Mouse (Mus musculus) MEL (cell line): ENCODE measurements around the gene Myo10. TPM values are rescaled to one million over a fixed set of nuclear protein-coding genes. Genes with fewer than 3 reads are reported as not detected.

Experiments
- DNase-seq: peaks from one replicate; pipeline ENCODE4 v3.0.0; 2011; ENCODE audit warnings: low read depth, low spot score
- H3K27ac ChIP-seq: 2 replicates; pipeline ENCODE4 v1.5.1; 2012; ENCODE audit warnings: low read depth, mild to moderate bottlenecking, control low read depth, low read length, moderate library complexity; ENCODE audit not compliant: control insufficient read depth
- H3K27me3 ChIP-seq, 2 experiments: fragments of 150-350 bp in 1 of 2; sonication (generic) in 1 of 2; 2 replicates each; pipeline ENCODE4 v1.6.1; 2012; ENCODE audit warnings: low read length in 2 of 2, mild to moderate bottlenecking in 2 of 2, improper control_type of control experiment in 1 of 2, moderate library complexity in 1 of 2; ENCODE audit not compliant: insufficient read depth in 2 of 2, control insufficient read depth in 1 of 2
- H3K36me3 ChIP-seq, 2 experiments: 2 replicates each; pipeline ENCODE4 v1.6.1; 2012 to 2014; ENCODE audit warnings: low read length in 2 of 2, improper control_type of control experiment in 1 of 2, inconsistent platforms in 1 of 2, mild to moderate bottlenecking in 1 of 2; ENCODE audit not compliant: insufficient read depth in 2 of 2, control insufficient read depth in 1 of 2
- H3K4me1 ChIP-seq, 2 experiments: fragments of 150-350 bp in 1 of 2; sonication (generic) in 1 of 2; 2 replicates each; pipeline ENCODE4 v1.6.1; 2012; ENCODE audit warnings: low read length in 2 of 2, improper control_type of control experiment in 1 of 2, mild to moderate bottlenecking in 1 of 2; ENCODE audit not compliant: insufficient read depth in 2 of 2, control insufficient read depth in 1 of 2
- H3K4me3 ChIP-seq, 2 experiments: fragments of 150-350 bp in 1 of 2; sonication (generic) in 1 of 2; 2 replicates each; pipeline ENCODE4 v1.5.1; 2012; ENCODE audit warnings: low read depth in 2 of 2, low read length in 2 of 2, mild to moderate bottlenecking in 2 of 2, moderate library complexity in 2 of 2, control low read depth in 1 of 2, improper control_type of control experiment in 1 of 2; ENCODE audit not compliant: control insufficient read depth in 1 of 2, insufficient read depth in 1 of 2
- H3K79me2 ChIP-seq: 2 replicates; pipeline ENCODE4 v1.6.1; 2012; ENCODE audit warnings: mild to moderate bottlenecking, low read length, moderate library complexity; ENCODE audit not compliant: control insufficient read depth, poor library complexity, insufficient read depth
- H3K9ac ChIP-seq: 2 replicates; pipeline ENCODE4 v1.6.1; 2012; ENCODE audit warnings: low read depth, mild to moderate bottlenecking, control low read depth, low read length, moderate library complexity; ENCODE audit not compliant: control insufficient read depth, poor library complexity, severe bottlenecking
- H3K9me3 ChIP-seq: fragments of 150-350 bp; sonication (generic); replicated peaks from 2 replicates; pipeline ENCODE4 v1.6.1; 2012; ENCODE audit warnings: mild to moderate bottlenecking, low read length, improper control_type of control experiment, moderate library complexity; ENCODE audit not compliant: insufficient read depth
- CHD1 ChIP-seq: IDR thresholded peaks from 2 replicates; pipeline ENCODE4 v1.6.1; 2012; ENCODE audit warnings: low read depth, mild to moderate bottlenecking, inconsistent platforms, low read length, improper control_type of control experiment
- CHD2 ChIP-seq: IDR thresholded peaks from 2 replicates; pipeline ENCODE4 v1.6.1; 2011; ENCODE audit warnings: low read length, improper control_type of control experiment
- E2F4 ChIP-seq: IDR thresholded peaks from 2 replicates; pipeline ENCODE4 v1.6.1; 2011; ENCODE audit warnings: low read depth, low read length, improper control_type of control experiment, borderline replicate concordance
- ELF1 ChIP-seq: IDR thresholded peaks from 2 replicates; pipeline ENCODE4 v1.6.1; 2014; ENCODE audit warnings: low read depth, mild to moderate bottlenecking, inconsistent platforms, low read length, improper control_type of control experiment, moderate library complexity
- EP300 ChIP-seq, 2 experiments: IDR thresholded peaks; 2 replicates each; pipeline ENCODE4 v1.6.1; 2011; ENCODE audit warnings: improper control_type of control experiment in 2 of 2, low read length in 2 of 2, low read depth in 1 of 2, mild to moderate bottlenecking in 1 of 2
- ETS1 ChIP-seq: IDR thresholded peaks from 2 replicates; pipeline ENCODE4 v1.6.1; 2012; ENCODE audit warnings: low read depth, mild to moderate bottlenecking, inconsistent platforms, low read length, improper control_type of control experiment, moderate library complexity
- GABPA ChIP-seq: IDR thresholded peaks from 2 replicates; pipeline ENCODE4 v1.6.1; 2012; ENCODE audit warnings: low read depth, mild to moderate bottlenecking, inconsistent platforms, low read length, improper control_type of control experiment, moderate library complexity
- JUND ChIP-seq: IDR thresholded peaks from 2 replicates; pipeline ENCODE4 v1.6.1; 2011; ENCODE audit warnings: low read depth, mild to moderate bottlenecking, improper control_type of control experiment, low read length
- KAT2A ChIP-seq: conservative IDR thresholded peaks from 2 replicates; pipeline ENCODE4 v1.6.1; 2012; ENCODE audit warnings: low read depth, low read length, improper control_type of control experiment, inconsistent platforms
- MAX ChIP-seq: IDR thresholded peaks from 2 replicates; pipeline ENCODE4 v1.6.1; 2011; ENCODE audit warnings: low read length, improper control_type of control experiment
- MEF2A ChIP-seq: IDR thresholded peaks from 2 replicates; pipeline ENCODE4 v1.6.1; 2014; ENCODE audit warnings: low read depth, mild to moderate bottlenecking, inconsistent platforms, low read length, improper control_type of control experiment; ENCODE audit not compliant: poor library complexity, insufficient replicate concordance, severe bottlenecking; ENCODE audit errors: extremely low read depth
- MYB ChIP-seq: IDR thresholded peaks from 2 replicates; pipeline ENCODE4 v1.6.1; 2011; ENCODE audit warnings: mild to moderate bottlenecking, low read depth, low read length, improper control_type of control experiment
- POLR2A ChIP-seq, 2 experiments: IDR thresholded peaks; 2 replicates each; pipeline ENCODE4 v1.6.1; 2011 to 2012; ENCODE audit warnings: low read length in 2 of 2, mild to moderate bottlenecking in 2 of 2, control low read depth in 1 of 2, improper control_type of control experiment in 1 of 2, low read depth in 1 of 2, moderate library complexity in 1 of 2; ENCODE audit not compliant: control insufficient read depth in 1 of 2, insufficient read depth in 1 of 2, poor library complexity in 1 of 2
- POLR2AphosphoS2 ChIP-seq: IDR thresholded peaks from 2 replicates; pipeline ENCODE4 v1.6.1; 2011; ENCODE audit warnings: low read length, improper control_type of control experiment
- POLR2AphosphoS5 ChIP-seq: IDR thresholded peaks from 2 replicates; pipeline ENCODE4 v1.6.1; 2012; ENCODE audit warnings: low read depth, borderline replicate concordance, mild to moderate bottlenecking, inconsistent platforms, low read length, moderate library complexity, mixed read lengths
- RAD21 ChIP-seq: IDR thresholded peaks from 2 replicates; pipeline ENCODE4 v1.6.1; 2011; ENCODE audit warnings: mild to moderate bottlenecking, low read depth, low read length, improper control_type of control experiment
- TBP ChIP-seq: IDR thresholded peaks from 2 replicates; pipeline ENCODE4 v1.8.0; 2011; ENCODE audit warnings: low read depth, low read length, improper control_type of control experiment
- USF1 ChIP-seq: IDR thresholded peaks from 2 replicates; pipeline ENCODE4 v1.6.1; 2014; ENCODE audit warnings: low read depth, mild to moderate bottlenecking, inconsistent platforms, low read length, improper control_type of control experiment, moderate library complexity
- ZC3H11A ChIP-seq: IDR thresholded peaks from 2 replicates; pipeline ENCODE4 v1.6.1; 2012; ENCODE audit warnings: low read depth, mild to moderate bottlenecking, inconsistent platforms, low read length, improper control_type of control experiment
- ZKSCAN1 ChIP-seq: IDR thresholded peaks from 2 replicates; pipeline ENCODE4 v1.6.1; 2012; ENCODE audit warnings: low read depth, mild to moderate bottlenecking, inconsistent platforms, low read length, improper control_type of control experiment, moderate library complexity
- ZMIZ1 ChIP-seq: IDR thresholded peaks from 2 replicates; pipeline ENCODE4 v1.6.1; 2012; ENCODE audit warnings: low read depth, mild to moderate bottlenecking, inconsistent platforms, low read length, improper control_type of control experiment, moderate library complexity
- ZNF384 ChIP-seq: IDR thresholded peaks from 2 replicates; pipeline ENCODE4 v1.6.1; 2012; ENCODE audit warnings: low read depth, mild to moderate bottlenecking, inconsistent platforms, low read length, improper control_type of control experiment
- polyA plus RNA-seq, 2 experiments: library from polyadenylated mRNA; stranded (reverse) in 1 of 2; unstranded in 1 of 2; fragments of >175 nt in 1 of 2; fragments of >200 nt in 1 of 2; gene quantifications; 2 replicates each; pipeline versions ENCODE4 v1.2.1 to v1.2.4; 2012; ENCODE audit warnings: low replicate concordance in 2 of 2, low read depth in 1 of 2; ENCODE audit not compliant: insufficient read length in 2 of 2, insufficient read depth in 1 of 2, missing spikeins in 1 of 2
- total RNA-seq: library from RNA; depleted of rRNA; stranded (reverse); fragments of 300-350 nt; gene quantifications from 2 replicates; pipeline ENCODE4 v1.2.3, GENCODE M21; 2012

Gene Myo10
- total and polyA plus RNA-seq, 3 experiments: 0.01 TPM; not detected in 2

DNA sequence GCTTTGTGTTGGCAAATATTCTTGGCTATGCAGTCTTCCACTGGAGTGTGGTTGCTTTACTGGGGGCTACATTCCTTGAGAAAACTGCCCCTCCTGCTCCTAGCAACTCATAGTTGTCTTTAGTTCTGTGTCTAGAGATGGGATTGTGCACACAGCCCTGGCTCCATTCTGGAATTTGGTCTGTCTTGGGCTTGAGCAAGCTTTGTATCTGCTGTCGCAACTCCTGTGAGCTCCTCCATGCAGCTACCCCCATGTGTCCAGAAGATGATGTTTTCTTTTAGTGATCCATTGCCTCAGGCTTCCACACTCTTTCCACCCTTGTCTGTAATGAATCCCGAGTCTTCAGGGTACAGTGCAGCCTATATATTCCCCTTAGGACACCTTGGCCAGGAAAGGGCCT lies 5.9 kb downstream of the Myo10 start:
- no peak overlapping the region for H3K9ac ChIP-seq
- H3K27me3 ChIP-seq: no peaks in the 10 kb centered on the region
- no peak overlapping the region for H3K4me3 ChIP-seq
- no peaks in the 10 kb centered on the region for H3K79me2 ChIP-seq
- no peaks in the 10 kb centered on the region for H3K9me3 ChIP-seq
- H3K4me1 ChIP-seq: no peaks in the 10 kb centered on the region
- no peak for DNase-seq
- no peaks in the 10 kb centered on the region for H3K36me3 ChIP-seq
- H3K27ac ChIP-seq: no peak overlapping the region
- TF ChIP-seq E2F4 (no peak), ELF1 (no peak), JUND (no peak)

DNA sequence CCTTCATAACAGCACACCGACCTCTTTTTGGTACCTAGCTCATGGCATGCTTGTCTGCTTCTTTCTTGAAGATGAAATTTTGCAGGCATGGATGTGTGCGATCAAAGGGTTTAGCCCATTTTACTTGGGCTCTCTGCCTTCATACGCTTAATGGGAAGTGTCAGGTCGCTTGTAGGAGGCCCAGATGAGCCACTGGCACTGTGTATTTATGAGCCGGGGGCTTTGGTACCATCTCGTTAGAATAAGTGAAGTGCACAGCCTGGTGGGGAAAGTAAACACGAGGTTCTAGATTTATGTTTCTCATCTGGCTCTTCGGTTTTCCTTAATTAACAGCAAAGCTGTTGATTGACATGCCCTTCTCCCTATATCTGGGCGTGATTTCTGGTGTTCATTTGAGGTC lies 8.4 kb downstream of the Myo10 start:
- H3K27ac ChIP-seq: no peak overlapping the region
- H3K9me3 ChIP-seq: no peaks in the 10 kb centered on the region
- no peak overlapping the region for H3K4me3 ChIP-seq
- H3K36me3 ChIP-seq: no peaks in the 10 kb centered on the region
- H3K27me3 ChIP-seq: no peaks in the 10 kb centered on the region
- H3K9ac ChIP-seq: no peak overlapping the region
- no peak for DNase-seq
- H3K79me2 ChIP-seq: no peaks in the 10 kb centered on the region
- no peaks in the 10 kb centered on the region for H3K4me1 ChIP-seq
- TF ChIP-seq KAT2A (no peak), POLR2AphosphoS5 (no peak), ZMIZ1 (no peak), ZKSCAN1 (no peak), CHD1 (no peak), MAX (no peak)
- TF ChIP-seq, all 39 proteins: peak for 0

DNA sequence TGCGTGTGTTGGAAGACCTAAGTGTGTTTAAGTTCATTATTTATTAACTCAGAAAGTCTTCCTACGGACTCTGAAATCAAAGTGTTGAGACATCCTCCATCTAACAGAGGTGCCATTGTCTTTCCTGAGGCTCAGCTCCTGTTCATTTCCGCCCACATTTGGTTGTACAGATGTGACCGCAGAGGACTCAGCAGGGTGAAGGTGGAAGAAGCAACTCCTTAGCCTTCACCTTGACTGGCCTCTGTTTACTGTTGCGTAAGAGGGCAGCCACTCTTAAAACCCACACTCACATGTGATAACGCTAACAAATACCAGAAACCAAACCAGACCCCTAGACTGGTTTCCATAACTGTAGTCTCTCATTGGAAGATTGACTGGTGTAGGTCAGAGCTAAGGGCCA lies 9.0 kb downstream of the Myo10 start:
- Histone ChIP-seq H3K4me3 (no peak overlapping the region), H3K36me3 (no peaks in the 10 kb centered on the region), H3K27me3 (no peaks in the 10 kb centered on the region), H3K9ac (no peak overlapping the region), H3K4me1 (no peaks in the 10 kb centered on the region), H3K79me2 (no peaks in the 10 kb centered on the region), H3K9me3 (no peaks in the 10 kb centered on the region), H3K27ac (no peak overlapping the region)
- TF ChIP-seq RAD21 (no peak), EP300 (IDR thresholded peaks at IDR 0.05; ENCODE audit: low read depth in 1 of 2, low read length in 2 of 2) (no peak), CHD1 (no peak), ETS1 (no peak), JUND (no peak), USF1 (no peak), GABPA (no peak), POLR2AphosphoS2 (no peak), MYB (no peak), CHD2 (no peak), MEF2A (no peak), ZNF384 (no peak), POLR2A (IDR thresholded peaks at IDR 0.05; ENCODE audit: control insufficient read depth in 1 of 2, insufficient read depth in 1 of 2, low read depth in 1 of 2, low read length in 2 of 2, poor library complexity in 1 of 2) (no peak), ZC3H11A (no peak), TBP (no peak)
- no peak for DNase-seq
